Mouse (Mus musculus): Measurements from ENCODE around the gene Plpp2. TPM values are rescaled to one million over a fixed set of nuclear protein-coding genes. Genes with fewer than 3 reads are reported as not detected.

The Plpp2 gene
- total and polyA plus RNA-seq, 3 experiments = 11.5 to 19.3 (median 13.9) TPM

DNA sequence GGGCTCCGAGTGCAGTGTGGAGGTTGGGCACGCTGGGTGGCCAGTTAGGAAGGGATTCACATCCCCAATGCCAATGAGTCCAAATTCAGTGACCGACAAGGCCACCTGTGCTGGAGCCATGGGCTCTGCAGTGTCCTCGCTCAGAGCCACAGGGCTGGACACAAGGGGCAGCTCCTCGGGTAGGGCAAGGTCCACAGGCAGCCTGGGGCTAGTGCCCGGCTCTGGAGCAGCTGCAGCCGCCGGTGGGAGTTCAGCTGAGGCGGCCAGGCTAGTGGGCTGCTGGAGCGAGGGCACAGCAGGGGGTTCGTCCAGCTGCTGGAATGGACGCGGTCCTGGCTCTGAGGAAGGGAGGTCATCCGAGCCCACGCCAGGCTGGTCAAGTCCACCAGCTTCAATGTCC lies 7.9 kb upstream of the Plpp2 start:
- TF ChIP-seq MAZ (IDR thresholded peaks at IDR 0.05; ENCODE audit: low read depth, low read length) = no peak
- TF ChIP-seq E2F4 (IDR thresholded peaks at IDR 0.05; ENCODE audit: insufficient replicate concordance, low read depth, low read length) = no peak
- no peak for TF ChIP-seq POLR2AphosphoS2 (IDR thresholded peaks at IDR 0.05; ENCODE audit: low read depth, low read length)
- no peak for TF ChIP-seq USF2 (conservative IDR thresholded peaks at IDR 0.05; ENCODE audit: low read depth, low read length)
- no peak for TF ChIP-seq NELFE (IDR thresholded peaks at IDR 0.05; ENCODE audit: low read depth, low read length)
- no peak for TF ChIP-seq TCF12 (IDR thresholded peaks at IDR 0.05; ENCODE audit: low read depth, low read length)
- TF ChIP-seq ZNF384 (IDR thresholded peaks at IDR 0.05; ENCODE audit: low read depth, low read length) = no peak
- TF ChIP-seq BHLHE40 (IDR thresholded peaks at IDR 0.05; ENCODE audit: low read depth, low read length) = no peak
- TF ChIP-seq MYC (IDR thresholded peaks at IDR 0.05; ENCODE audit: low read depth, low read length) = no peak
- no peak for TF ChIP-seq ZKSCAN1 (IDR thresholded peaks at IDR 0.05; ENCODE audit: borderline replicate concordance, low read depth, low read length)
- no peak for TF ChIP-seq CHD2 (IDR thresholded peaks at IDR 0.05; ENCODE audit: low read length)
- no peak for TF ChIP-seq NRF1 (IDR thresholded peaks at IDR 0.05; ENCODE audit: low read depth, low read length)
- TF ChIP-seq TBP (conservative IDR thresholded peaks at IDR 0.05; ENCODE audit: low read depth, low read length) = no peak
- TF ChIP-seq HCFC1 (IDR thresholded peaks at IDR 0.05; ENCODE audit: low read depth, low read length) = no peak
- TF ChIP-seq USF1 (IDR thresholded peaks at IDR 0.05; ENCODE audit: low read depth, low read length) = no peak
- no peak for TF ChIP-seq MXI1 (IDR thresholded peaks at IDR 0.05; ENCODE audit: low read depth, low read length)
- TF ChIP-seq MEF2A (IDR thresholded peaks at IDR 0.05; ENCODE audit: borderline replicate concordance, low read depth, low read length) = no peak
- TF ChIP-seq EP300 (IDR thresholded peaks at IDR 0.05; ENCODE audit: low read length) = no peak
- Histone ChIP-seq H3K27me3 (replicated peaks) (no peaks in the 10 kb centered on the region), H3K4me1 (ENCODE audit: control insufficient read depth in 1 of 2, insufficient read depth in 2 of 2) (peaks cover 0 to 13% of the 10 kb centered on the region in 2 experiments; a peak in 2 of 4 replicates), H3K27ac (ENCODE audit: insufficient read depth, low read depth) (no peak overlapping the region), H3K36me3 (replicated peaks in 1 of 2; ENCODE audit: control insufficient read depth in 1 of 2, insufficient read depth in 1 of 2, low read length in 1 of 2) (peaks cover 65 to 88% of the 10 kb centered on the region in 2 experiments), H3K9ac (ENCODE audit: insufficient read depth, low read depth) (no peak overlapping the region), H3K79me2 (replicated peaks; ENCODE audit: control insufficient read depth, extremely low read depth, insufficient read depth, poor library complexity, severe bottlenecking) (no peaks in the 10 kb centered on the region), H3K4me2 (ENCODE audit: insufficient read depth, low read depth, poor library complexity, severe bottlenecking) (no peak overlapping the region), H3K4me3 (replicated peaks in 1 of 3; ENCODE audit: low read depth in 2 of 3, low read length in 2 of 3, poor library complexity in 1 of 3) (no peak overlapping the region), H3K9me3 (replicated peaks; ENCODE audit: low read length) (no peaks in the 10 kb centered on the region)
- dilution Hi-C loops (cut with MboI; ENCODE audit: extremely low pct_ligation_motif_present, extremely low pct_unique_long_range_greater_than_20kb, low sequenced_read_pairs) (no loop called here), in situ Hi-C loops (cut with MboI; ENCODE audit: low pct_ligation_motif_present, low pct_unique_long_range_greater_than_20kb, low sequenced_read_pairs) (no loop called here)
- DNase-seq (ENCODE audit: extremely low read depth) = no peak

- Histone ChIP-seq H3K4me2 (ENCODE audit: insufficient read depth, low read depth, poor library complexity, severe bottlenecking) (no peak overlapping the region), H3K79me2 (replicated peaks; ENCODE audit: control insufficient read depth, extremely low read depth, insufficient read depth, poor library complexity, severe bottlenecking) (no peaks in the 10 kb centered on the region), H3K4me3 (replicated peaks in 1 of 3; ENCODE audit: low read depth in 2 of 3, low read length in 2 of 3, poor library complexity in 1 of 3) (no peak overlapping the region), H3K36me3 (replicated peaks in 1 of 2; ENCODE audit: control insufficient read depth in 1 of 2, insufficient read depth in 1 of 2, low read length in 1 of 2) (peaks cover 59 to 80% of the 10 kb centered on the region in 2 experiments), H3K27ac (ENCODE audit: insufficient read depth, low read depth) (no peak overlapping the region), H3K4me1 (ENCODE audit: control insufficient read depth in 1 of 2, insufficient read depth in 2 of 2) (peaks cover 0 to 13% of the 10 kb centered on the region in 2 experiments; a peak in 2 of 4 replicates), H3K9me3 (replicated peaks; ENCODE audit: low read length) (no peaks in the 10 kb centered on the region), H3K27me3 (replicated peaks) (no peaks in the 10 kb centered on the region), H3K9ac (ENCODE audit: insufficient read depth, low read depth) (no peak overlapping the region)
- no peak for TF ChIP-seq TCF12 (IDR thresholded peaks at IDR 0.05; ENCODE audit: low read depth, low read length)
- TF ChIP-seq NRF1 (IDR thresholded peaks at IDR 0.05; ENCODE audit: low read depth, low read length) = no peak
- TF ChIP-seq ELF1 (IDR thresholded peaks at IDR 0.05; ENCODE audit: low read depth, low read length) = no peak
- TF ChIP-seq CTCF (conservative IDR thresholded peaks at IDR 0.05 in 1 of 2, IDR thresholded peaks at IDR 0.05 in 1 of 2; ENCODE audit: low read depth in 2 of 2, low read length in 2 of 2) = no peak
- TF ChIP-seq SIN3A (IDR thresholded peaks at IDR 0.05; ENCODE audit: low read length) = no peak
- TF ChIP-seq USF1 (IDR thresholded peaks at IDR 0.05; ENCODE audit: low read depth, low read length) = no peak
- TF ChIP-seq E2F4 (IDR thresholded peaks at IDR 0.05; ENCODE audit: insufficient replicate concordance, low read depth, low read length) = no peak
- TF ChIP-seq CHD2 (IDR thresholded peaks at IDR 0.05; ENCODE audit: low read length) = no peak
- no peak for TF ChIP-seq MAZ (IDR thresholded peaks at IDR 0.05; ENCODE audit: low read depth, low read length)
- no peak for TF ChIP-seq GABPA (IDR thresholded peaks at IDR 0.05; ENCODE audit: insufficient replicate concordance, low read depth, low read length)
- TF ChIP-seq EP300 (IDR thresholded peaks at IDR 0.05; ENCODE audit: low read length) = no peak
- TF ChIP-seq ETS1 (conservative IDR thresholded peaks at IDR 0.05; ENCODE audit: low read depth, low read length) = no peak
- TF ChIP-seq JUN (IDR thresholded peaks at IDR 0.05; ENCODE audit: insufficient read depth, low read depth, low read length) = no peak
- TF ChIP-seq ZMIZ1 (IDR thresholded peaks at IDR 0.05; ENCODE audit: low read depth, low read length) = no peak
- no peak for DNase-seq (ENCODE audit: extremely low read depth)
- in situ Hi-C loops (cut with MboI; ENCODE audit: low pct_ligation_motif_present, low pct_unique_long_range_greater_than_20kb, low sequenced_read_pairs) (no loop called here), dilution Hi-C loops (cut with MboI; ENCODE audit: extremely low pct_ligation_motif_present, extremely low pct_unique_long_range_greater_than_20kb, low sequenced_read_pairs) (no loop called here)
Observed at GRCm38 (mm10) chr10:79540746-79541145, 7.2 kb upstream of the Plpp2 start.

Data from CH12.LX (cell line).